Mouse (Mus musculus) stomach, postnatal 0 days (tissue): ENCODE data around the gene Fem1a. TPM values are rescaled to one million over a fixed set of nuclear protein-coding genes. Genes with fewer than 3 reads are reported as not detected.

ENCODE experiments used
- ATAC-seq: fragments of 200-750 bp; cut with Nextera tagmentation; 2 replicates; pipeline ENCODE4 v1.8.0; 2017; ENCODE audit not compliant: low FRiP score, low TSS enrichment
- DNase-seq: peaks from one replicate; pipeline ENCODE4 v3.0.0-alpha.2; 2016; ENCODE audit warnings: low spot score
- H3K27ac ChIP-seq: fragments of 300-500 bp; sonication (generic); replicated peaks from 2 replicates; pipeline ENCODE4 v1.5.1; 2014; ENCODE audit warnings: mild to moderate bottlenecking, control low read depth
- H3K27me3 ChIP-seq: fragments of 300-500 bp; sonication (generic); 2 replicates; pipeline ENCODE4 v1.6.1; 2014; ENCODE audit warnings: low read length; ENCODE audit not compliant: control insufficient read depth, insufficient read depth
- H3K36me3 ChIP-seq: fragments of 300-500 bp; sonication (generic); 2 replicates; pipeline ENCODE4 v1.6.1; 2014; ENCODE audit warnings: low read length, mixed read lengths; ENCODE audit not compliant: control insufficient read depth, insufficient read depth
- H3K4me1 ChIP-seq: fragments of 300-500 bp; sonication (generic); replicated peaks from 2 replicates; pipeline ENCODE4 v1.6.1; 2014; ENCODE audit warnings: antibody characterized with exemption; ENCODE audit not compliant: control insufficient read depth, insufficient read depth
- H3K4me2 ChIP-seq: fragments of 300-500 bp; sonication (generic); replicated peaks from 2 replicates; pipeline ENCODE4 v1.6.1; 2014; ENCODE audit warnings: low read depth, mild to moderate bottlenecking, control low read depth, moderate library complexity
- H3K4me3 ChIP-seq: fragments of 300-500 bp; sonication (generic); 2 replicates; pipeline ENCODE4 v1.5.1; 2014; ENCODE audit warnings: low read depth, low read length, control low read depth
- H3K9ac ChIP-seq: fragments of 300-500 bp; sonication (generic); 2 replicates; pipeline ENCODE4 v1.6.1; 2014; ENCODE audit warnings: mild to moderate bottlenecking, low read length, control low read depth, mixed read lengths
- H3K9me3 ChIP-seq: fragments of 300-500 bp; sonication (generic); 2 replicates; pipeline ENCODE4 v1.6.1; 2016; ENCODE audit warnings: low read length; ENCODE audit not compliant: control insufficient read depth
- CTCF ChIP-seq: IDR thresholded peaks from 2 replicates; pipeline ENCODE4 v1.5.1; 2016; ENCODE audit warnings: antibody characterized with exemption, low read depth, mild to moderate bottlenecking, moderate library complexity
- EP300 ChIP-seq: optimal IDR thresholded peaks from 2 replicates; pipeline ENCODE3; 2016; ENCODE audit warnings: antibody characterized with exemption
- whole genome bisulfite sequencing: fragments of 180-500 bp; shearing (Covaris S2); extraction: QIAGEN DNeasy Blood & Tissue Kit; methylation state at CpG from one replicate; pipeline ENCODE4 v1.1.7; 2014; 5-methylcytosine and 5-hydroxymethylcytosine counted together
- polyA plus RNA-seq: library from polyadenylated mRNA; unstranded; fragments of >200 nt; fragmentation: Nextera tagmentation; extraction: Ambion mirVana; gene quantifications from 2 replicates; pipeline ENCODE4 v1.2.1, GENCODE M21; 2015

The Fem1a gene
- polyA plus RNA-seq, 1 experiment from 2014 or later = 9.6 TPM

DNA sequence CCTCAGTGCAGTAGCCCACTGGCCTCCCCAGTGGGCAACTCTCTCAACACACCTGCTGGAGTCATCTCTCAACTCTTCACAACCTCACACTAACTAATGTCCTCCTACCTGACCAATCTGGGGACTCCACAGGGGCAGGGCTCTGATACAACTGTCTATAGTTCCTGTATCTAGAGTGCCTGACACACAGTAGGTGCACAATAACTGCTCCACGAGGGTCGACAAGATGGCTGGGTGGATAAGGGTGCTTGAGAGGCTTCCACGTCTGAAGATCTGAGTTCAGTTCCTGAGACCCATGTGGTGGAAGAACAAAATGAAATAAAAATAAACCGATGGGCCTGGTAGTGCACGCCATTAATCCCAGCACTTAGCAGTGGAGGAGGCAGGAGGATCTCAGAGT is 17.4 kb downstream of the Fem1a start:
- WGBS = 87% methylated on average over 5 of the region's 5 CpGs
- no peak overlapping the region for H3K9ac ChIP-seq
- no peaks in the 10 kb centered on the region for H3K9me3 ChIP-seq
- DNase-seq = no peak
- H3K4me1 ChIP-seq = peaks cover 4% of the 10 kb centered on the region
- no peak overlapping the region for H3K4me3 ChIP-seq
- no peak for ATAC-seq
- H3K27me3 ChIP-seq = no peaks in the 10 kb centered on the region
- H3K4me2 ChIP-seq = no peak overlapping the region
- TF ChIP-seq EP300 (no peak), CTCF (no peak)
- no peak overlapping the region for H3K27ac ChIP-seq
- peaks cover 8% of the 10 kb centered on the region; the same call in 1 of the 2 replicates for H3K36me3 ChIP-seq

DNA sequence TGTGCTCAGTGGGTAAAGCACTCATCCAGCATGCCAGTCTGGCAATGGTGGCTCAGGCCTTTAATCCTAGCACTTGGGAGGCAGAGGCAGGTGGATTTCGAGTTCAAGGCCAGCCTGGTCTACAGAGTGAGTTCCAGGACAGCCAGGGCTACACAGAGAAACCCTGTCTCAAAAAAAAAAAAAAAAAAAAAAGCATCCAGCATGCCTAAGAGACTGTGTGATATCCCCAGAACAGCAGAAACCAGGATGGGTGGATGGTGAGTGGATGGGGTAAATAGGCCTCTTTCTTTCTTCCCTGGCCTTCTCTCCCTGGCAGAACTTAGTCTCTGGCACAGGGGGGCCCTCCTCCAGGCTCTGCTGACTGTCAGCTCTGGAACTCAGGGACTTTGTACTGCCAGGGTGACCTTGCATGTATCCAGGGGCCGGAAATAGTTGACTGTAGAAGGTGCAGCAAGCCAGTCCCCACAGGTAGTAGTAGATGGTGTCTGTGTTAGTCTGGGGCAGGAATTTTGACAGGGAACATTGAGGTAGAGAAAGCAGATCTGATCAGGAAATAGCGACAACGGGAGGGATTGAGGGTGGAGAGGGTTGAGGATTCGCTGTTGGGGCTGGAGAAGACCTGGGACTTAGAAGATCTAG is 19.4 kb downstream of the Fem1a start:
- ATAC-seq (peak; percentile 36), DNase-seq (peak; percentile 67)
- Histone ChIP-seq H3K36me3 (peaks cover 13% of the 10 kb centered on the region), H3K27me3 (no peaks in the 10 kb centered on the region), H3K4me3 (peak overlapping the region; percentile 61), H3K9ac (peak overlapping the region; percentile 83), H3K4me2 (peak overlapping the region; percentile 77), H3K9me3 (no peaks in the 10 kb centered on the region), H3K4me1 (no peaks in the 10 kb centered on the region), H3K27ac (peak overlapping the region; percentile 94)
- 16% methylated on average over 5 of the region's 5 CpGs for WGBS
- no peak for TF ChIP-seq CTCF
- TF ChIP-seq EP300 = no peak

- Histone ChIP-seq H3K4me1 (no peaks in the 10 kb centered on the region), H3K27me3 (no peaks in the 10 kb centered on the region), H3K27ac (peak within 1 kb of the TSS; percentile 94), H3K4me2 (peak within 1 kb of the TSS; percentile 77), H3K9me3 (no peaks in the 10 kb centered on the region), H3K9ac (peak within 1 kb of the TSS; percentile 83), H3K36me3 (peaks cover 16% of the 10 kb centered on the region), H3K4me3 (peak within 1 kb of the TSS; percentile 61)
- peak; percentile 95 for ATAC-seq
- DNase-seq = peak; percentile 98
- WGBS = under 1% methylated on average over 20 of the region's 21 CpGs
- TF ChIP-seq CTCF (peak; percentile 72), EP300 (peak; percentile 48)
These were observed 20.3 kb downstream of the Fem1a start, which contains the start of gene Ticam1 for GRCm38 (mm10) chr17:56276643-56277566. Ticam1 (minus strand) TSS chr17:56276786.

- Histone ChIP-seq H3K36me3 (peaks cover 14% of the 10 kb centered on the region), H3K4me2 (peak overlapping the region; percentile 77), H3K27ac (peak overlapping the region; percentile 94), H3K4me1 (no peaks in the 10 kb centered on the region), H3K4me3 (no peak overlapping the region), H3K27me3 (no peaks in the 10 kb centered on the region), H3K9me3 (no peaks in the 10 kb centered on the region), H3K9ac (no peak overlapping the region)
- WGBS = 27% methylated on average over 2 of the region's 2 CpGs
- ATAC-seq = no peak; the same call in 1 of the 2 replicates
- TF ChIP-seq EP300 = no peak
- no peak for TF ChIP-seq CTCF
- no peak for DNase-seq
These were observed 20.9 kb downstream of the Fem1a start for GRCm38 (mm10) chr17:56277567-56277893.

- WGBS = 87% methylated on average over 5 of the region's 5 CpGs
- Histone ChIP-seq H3K4me3 (no peak overlapping the region), H3K27me3 (no peaks in the 10 kb centered on the region), H3K27ac (peak overlapping the region; percentile 94), H3K36me3 (peaks cover 19% of the 10 kb centered on the region), H3K4me1 (no peaks in the 10 kb centered on the region), H3K4me2 (no peak overlapping the region), H3K9me3 (no peaks in the 10 kb centered on the region), H3K9ac (no peak overlapping the region)
- DNase-seq (no peak), ATAC-seq (no peak)
- TF ChIP-seq CTCF (no peak), EP300 (no peak)
These were observed 21.7 kb downstream of the Fem1a start for GRCm38 (mm10) chr17:56278340-56278739.
